Mouse (Mus musculus) embryo, embryonic 9.5 days (tissue): ENCODE measurements around the gene Thap3.
A peak's percentile ranks its signal among the peaks of the same experiment; 100 is the strongest.

ENCODE experiments used
- DNase-seq: peaks from one replicate; pipeline ENCODE4 v3.0.0-alpha.2; 2017; ENCODE audit errors: extremely low spot score

The Thap3 gene

DNA sequence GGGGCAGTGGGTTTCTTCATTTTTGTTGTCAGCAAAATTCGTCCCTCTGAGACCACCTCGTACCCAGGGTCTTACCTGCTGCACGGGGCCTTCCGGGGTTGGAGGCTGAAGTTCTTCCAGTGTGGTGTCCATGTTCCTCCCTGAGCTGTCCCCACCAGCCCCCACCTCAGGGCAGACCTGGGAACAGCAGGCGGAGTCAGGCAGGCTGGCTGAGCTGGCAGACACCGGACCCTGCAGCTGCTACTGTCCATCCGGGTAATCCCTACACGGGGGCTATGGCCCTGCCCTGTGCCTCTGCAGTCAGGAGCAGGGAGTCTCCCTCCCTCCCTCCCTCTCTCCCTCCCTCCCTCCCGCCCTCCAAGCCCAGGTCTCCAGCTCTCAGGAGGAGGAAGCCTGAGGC, 5.2 kb downstream of the Thap3 start:
- no peak for DNase-seq

DNA sequence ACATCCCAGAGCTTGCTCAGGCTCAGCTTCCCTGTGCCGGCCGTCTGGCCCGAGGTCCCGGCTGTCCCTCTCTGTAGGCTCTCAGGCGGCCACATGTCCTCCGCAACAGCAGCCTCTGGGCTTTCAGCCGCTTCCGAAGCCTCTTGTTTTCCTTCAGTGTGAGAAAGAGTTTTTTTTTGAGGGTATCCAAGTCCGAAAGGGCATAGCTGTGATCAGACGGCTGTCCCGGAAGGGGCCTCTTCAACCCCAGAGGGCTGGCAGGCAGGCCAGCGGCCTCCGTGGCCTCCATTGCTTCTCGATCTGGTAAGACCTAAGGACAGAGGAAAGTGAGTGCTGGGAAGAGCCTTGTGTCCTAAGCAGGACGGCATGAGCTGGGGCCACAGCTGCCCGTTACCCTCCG, 5.8 kb downstream of the Thap3 start:
- no peak for DNase-seq

GRCm38 (mm10) chr4:151981363-151981762, 7.4 kb downstream of the Thap3 start:
- peak; percentile 76 for DNase-seq

DNA sequence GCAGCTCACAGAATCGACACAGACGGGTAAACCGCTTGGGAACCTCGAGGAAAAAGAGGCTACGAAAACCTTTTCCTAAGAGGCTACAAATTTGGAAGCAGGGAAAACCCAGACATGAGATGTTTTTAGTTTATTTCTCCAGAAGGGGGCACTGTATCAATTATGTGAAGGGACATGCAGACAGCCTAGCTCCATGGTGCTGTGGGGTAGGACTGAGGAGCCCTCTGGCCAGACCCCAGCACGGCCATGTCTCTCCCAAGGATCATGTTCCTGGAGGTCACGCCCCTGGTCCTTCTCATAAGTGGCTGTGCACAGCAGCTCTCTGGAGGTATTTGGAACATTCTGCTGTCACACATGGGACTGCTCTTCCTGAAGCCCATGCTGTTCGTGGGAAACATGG, 8.1 kb downstream of the Thap3 start:
- DNase-seq = no peak

- peak; percentile 77 for DNase-seq
These were observed 11.0 kb downstream of the Thap3 start for GRCm38 (mm10) chr4:151977748-151978147.

- no peak for DNase-seq
These were observed 13.4 kb downstream of the Thap3 start for GRCm38 (mm10) chr4:151975441-151975840.

DNA sequence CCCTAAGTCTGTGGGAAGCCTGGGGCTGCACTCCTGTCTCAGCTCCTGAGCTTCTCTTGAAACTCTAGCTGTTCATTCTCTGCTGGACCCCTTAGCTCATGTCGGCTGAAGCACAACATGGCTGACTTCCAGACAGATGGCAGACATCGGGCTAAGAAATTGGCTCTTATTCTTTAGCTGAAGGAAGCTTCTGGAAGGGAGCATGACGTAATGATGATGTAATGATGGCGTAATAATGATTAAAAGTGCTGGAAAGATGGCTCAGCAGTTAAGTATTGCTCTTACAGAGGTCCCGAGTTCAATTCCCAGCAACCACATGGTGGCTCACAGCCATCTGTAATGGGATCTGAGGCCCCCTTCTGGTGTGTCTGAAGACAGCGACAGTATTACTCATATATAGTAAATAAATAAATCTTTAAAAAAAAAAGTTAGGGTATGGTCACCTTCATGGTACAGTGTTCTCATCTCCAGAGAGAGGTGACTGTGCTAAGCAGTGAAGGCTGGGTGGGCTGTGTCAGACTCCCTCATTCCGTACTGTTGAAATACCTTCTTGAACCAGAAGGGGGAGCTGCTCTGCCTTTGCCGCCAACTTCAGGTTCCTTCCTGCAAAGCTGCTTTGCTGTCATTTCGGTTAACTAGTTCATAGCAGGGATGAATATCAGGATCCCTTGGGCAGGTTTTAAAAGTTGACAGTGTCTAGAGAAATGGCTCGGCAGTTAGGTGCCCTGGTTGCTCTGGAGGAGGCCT, 16.4 kb downstream of the Thap3 start:
- no peak for DNase-seq

DNA sequence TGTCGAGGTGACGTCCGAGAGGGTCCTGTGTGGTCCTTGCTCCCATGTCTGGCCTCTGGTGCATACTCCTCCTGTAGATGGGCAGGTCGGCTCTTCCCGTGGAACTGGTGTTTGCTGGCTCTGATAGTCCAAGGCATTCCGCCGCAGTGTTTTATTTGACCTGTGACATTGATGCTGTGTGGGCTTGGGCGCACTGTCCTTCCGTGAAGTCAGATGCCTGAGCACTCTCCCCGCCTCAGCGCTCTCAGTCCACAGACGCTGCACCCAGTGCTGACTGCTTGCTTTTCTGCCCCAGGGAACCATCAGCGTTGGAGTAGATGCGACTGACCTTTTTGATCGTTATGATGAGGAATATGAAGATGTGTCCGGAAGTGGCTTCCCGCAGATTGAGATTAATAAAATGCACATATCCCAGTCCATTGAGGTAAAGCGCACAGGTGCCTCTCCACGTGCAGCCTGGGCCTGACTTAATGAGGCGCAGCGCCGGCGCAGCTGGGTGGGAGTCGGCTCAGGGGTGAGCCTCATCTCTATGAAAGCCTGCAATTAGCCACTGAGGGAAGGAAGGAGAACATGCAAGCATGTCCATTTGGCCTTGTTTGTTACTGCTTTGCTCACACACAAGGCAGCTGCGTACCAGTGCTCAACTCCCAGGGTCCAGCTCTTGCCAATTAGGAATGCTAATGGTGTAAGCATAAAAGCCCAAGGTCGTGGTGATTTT, 20.4 kb downstream of the Thap3 start:
- no peak for DNase-seq

- DNase-seq = no peak
These were observed 26.0 kb downstream of the Thap3 start for GRCm38 (mm10) chr4:151962817-151963216.

DNA sequence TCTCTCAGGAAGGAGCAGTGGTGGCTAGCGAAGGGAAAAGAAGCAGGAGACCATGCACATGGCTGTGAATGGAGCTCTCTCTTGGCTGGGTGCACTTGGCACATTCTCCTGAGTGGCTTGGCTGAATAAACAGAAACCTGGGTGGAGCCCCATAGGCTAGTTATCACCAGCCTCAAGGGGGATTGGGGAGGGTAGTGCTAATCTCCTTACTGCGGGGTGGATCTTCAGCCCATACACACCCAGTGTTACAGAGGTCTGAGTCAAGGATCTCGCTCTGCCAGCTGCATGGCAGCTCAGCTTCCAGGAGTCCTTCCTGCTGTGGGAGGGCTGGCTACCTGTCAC, 28.3 kb downstream of the Thap3 start:
- DNase-seq = no peak

DNA sequence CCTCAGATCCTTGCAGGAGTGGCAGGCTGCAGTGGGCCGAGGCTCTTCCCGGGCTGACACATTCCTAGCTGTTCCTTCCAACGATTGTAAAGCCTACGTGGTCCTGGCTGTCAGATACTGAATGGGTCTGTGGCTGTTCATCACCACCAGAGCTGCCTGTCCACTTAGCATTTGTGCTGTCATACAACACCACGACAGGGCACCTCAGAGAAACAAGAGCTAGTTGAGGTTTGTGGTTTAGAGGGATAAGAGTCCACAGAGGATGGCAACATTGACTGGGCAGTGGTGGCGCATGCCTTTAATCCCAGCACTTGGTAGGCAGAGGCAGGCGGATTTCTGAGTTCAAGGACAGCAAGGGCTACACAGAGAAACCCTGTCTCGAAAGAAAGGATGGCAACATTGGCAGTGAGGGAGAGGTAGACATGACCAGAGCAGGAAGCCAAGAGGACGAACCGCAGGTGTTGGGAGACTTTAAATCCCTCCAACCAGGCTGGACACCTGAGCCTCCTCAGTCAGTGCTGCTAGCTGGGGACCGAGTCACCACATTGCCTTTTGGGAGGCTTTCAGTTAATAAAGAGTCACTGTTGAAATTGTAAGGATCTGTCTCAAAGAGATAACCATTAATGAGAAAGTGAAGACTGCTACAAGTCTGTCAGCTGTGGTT, 28.8 kb downstream of the Thap3 start:
- no peak for DNase-seq

GRCm38 (mm10) chr4:151957584-151958315, 31.0 kb downstream of the Thap3 start:
- no peak for DNase-seq

DNA sequence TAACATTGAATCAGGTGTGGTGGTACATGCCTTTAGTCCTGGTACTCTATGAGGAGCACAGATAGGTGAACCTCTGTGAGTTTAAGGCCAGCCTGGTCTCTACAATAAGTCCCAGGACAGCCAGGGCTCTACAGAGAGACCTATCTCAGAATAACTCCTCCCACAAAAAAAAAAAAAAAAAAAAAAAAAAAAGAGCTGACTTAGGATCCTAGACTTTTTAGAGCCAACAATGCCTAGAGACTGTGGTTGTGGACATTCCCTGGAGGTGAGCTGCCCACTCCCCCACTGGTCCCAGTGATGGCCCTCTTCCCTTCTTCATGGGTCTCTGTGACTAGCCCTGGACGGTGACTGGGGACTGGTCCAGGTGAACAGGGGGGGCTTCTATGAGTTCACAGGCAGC, 33.0 kb downstream of the Thap3 start:
- no peak for DNase-seq

GRCm38 (mm10) chr4:151953209-151953608, 35.6 kb downstream of the Thap3 start:
- DNase-seq = no peak

DNA sequence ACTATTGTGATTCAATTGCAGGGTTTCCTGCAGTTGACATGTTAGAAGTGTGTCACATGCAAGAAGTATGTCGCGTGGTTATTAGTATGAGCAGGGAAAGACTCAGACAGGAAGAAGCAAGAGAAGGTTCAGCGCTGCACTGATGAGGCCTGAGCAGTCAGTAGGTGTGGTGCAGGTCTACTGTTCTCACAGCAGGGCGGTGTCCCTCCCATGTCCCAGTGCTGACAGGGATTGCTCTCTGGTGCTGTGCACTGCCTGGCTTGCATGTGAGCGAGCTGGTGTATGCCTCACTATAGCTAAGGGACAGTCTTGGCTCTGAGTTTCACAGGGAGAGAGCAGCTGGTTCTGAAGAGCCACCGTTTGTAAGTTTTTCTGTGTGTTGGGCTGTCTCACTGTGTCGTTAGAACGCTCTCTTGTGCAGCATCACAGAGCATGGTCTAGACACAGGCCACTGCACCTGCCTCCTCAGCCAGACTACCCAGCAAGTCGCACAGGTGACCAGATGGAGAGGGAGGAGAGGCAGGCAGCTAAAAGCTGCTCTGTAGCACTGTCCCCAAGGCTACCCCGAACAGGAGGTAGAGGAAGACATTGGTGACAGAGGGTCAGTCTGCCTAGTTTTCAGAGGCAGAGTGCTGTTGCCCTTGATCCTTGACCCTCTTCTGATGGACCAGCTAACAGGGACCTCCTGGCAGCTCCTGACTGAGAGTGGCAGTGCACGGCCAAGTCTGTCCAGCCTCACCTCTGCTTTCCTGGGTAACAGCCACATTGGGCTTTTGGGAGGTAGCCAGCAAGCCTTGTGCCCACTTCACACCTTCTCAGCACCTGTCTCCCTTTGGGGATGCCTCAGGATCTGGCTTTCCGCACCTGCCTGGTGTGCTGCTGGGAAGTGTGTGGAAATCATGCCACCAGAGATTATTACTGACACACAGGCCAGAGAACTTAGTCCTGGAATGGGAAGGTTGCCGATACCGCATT, 40.0 kb downstream of the Thap3 start:
- no peak for DNase-seq

DNA sequence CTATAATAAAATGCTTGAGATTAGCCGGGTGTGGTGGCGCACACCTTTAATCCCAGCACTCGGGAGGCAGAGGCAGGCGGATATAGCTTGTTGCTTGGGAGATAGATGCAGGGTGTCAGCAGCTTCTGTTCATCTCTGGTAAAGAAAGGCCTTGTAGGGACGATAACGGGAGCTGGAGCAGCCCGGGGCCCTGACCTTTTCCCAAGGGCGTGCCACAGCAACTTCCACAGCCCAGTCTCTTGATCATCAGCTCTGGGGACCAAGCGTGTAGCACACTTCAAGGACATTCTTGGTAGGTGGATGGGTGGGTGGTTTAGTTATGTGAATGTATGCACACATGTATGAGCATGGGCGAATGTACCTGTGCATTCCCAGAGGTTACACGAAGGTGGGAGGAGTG, 42.6 kb downstream of the Thap3 start:
- DNase-seq = no peak

DNA sequence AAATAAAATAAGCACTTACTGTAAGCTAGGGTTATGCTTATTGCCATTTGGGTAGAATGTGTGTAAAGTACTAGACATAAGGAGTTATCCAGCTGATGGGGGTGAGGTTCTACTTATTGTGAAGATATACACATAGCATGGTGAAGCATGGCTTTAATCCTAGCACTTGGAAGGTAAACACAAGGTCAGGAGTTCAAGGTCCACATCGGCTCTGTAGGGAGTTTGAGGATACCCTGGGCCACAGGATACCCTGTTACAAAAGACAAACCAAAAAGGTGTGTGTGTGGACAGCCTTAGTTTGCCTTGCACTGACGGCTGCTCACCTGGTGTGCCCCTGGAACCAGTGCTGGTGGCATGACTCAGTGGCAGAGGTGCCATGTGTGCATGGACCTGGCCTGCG, 50.7 kb downstream of the Thap3 start:
- no peak for DNase-seq

DNA sequence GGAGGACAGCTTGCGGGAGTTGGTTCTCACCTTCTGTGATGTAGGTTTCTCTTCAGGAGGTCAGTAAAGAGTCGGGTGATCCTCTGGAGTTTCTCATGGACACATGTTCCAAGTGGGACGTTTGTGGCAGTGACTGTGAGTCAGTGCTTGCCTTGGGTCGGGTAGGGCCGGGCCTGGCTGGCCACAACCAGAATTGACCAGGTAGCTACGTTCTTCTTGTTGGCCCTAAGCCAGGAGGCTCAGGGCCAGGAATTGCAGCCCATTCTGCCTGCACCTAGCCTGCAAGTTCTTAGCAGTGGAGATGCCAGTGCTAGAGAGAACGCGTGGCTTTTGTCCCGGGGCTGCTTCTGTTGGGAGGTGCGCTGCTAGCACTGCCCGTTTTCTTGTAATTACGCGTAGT, 51.4 kb downstream of the Thap3 start:
- no peak for DNase-seq

DNA sequence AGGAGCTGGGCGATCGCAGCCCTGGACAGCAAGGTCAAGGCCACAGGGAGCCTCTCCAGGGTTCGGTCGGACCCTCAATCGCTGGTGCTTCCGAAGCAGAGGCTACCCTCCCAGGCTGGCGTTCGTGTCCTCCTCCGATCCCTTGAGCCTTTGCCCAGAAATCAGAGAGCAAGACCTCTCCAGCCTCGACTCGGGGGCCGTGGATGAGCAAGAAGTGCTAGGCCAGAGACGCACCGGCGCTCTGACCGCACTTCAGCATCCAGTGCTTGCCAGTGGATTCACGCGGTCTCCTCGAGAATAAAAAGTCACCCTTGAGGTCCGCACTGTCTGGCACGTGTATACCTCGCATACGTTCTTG, 54.6 kb downstream of the Thap3 start:
- peak; percentile 29 for DNase-seq

GRCm38 (mm10) chr4:151933505-151934214, 55.1 kb downstream of the Thap3 start, which contains the start of gene Dnajc11:
Dnajc11 (plus strand) TSS chr4:151933691.
- DNase-seq = peak; percentile 95
